Mouse (Mus musculus) left cerebral cortex, postnatal 10 days (tissue): ENCODE results near the gene Gm13090. TPM values are rescaled to one million over a fixed set of nuclear protein-coding genes. Genes with fewer than 3 reads are reported as not detected.

Experiments
- DNase-seq, 2 experiments: peaks; one replicate each; pipeline ENCODE4 v3.0.0; 2021 to 2022; ENCODE audit warnings: low spot score in 2 of 2, mixed read lengths in 1 of 2; ENCODE audit errors: extremely low spot score in 1 of 2
- intact Hi-C: fragments of 180-260 bp; cut with DNase I; formaldehyde crosslinking; loops from one replicate; pipeline ENCODE4 v1.15.1; 2025
- total RNA-seq, 2 experiments: library from RNA; stranded (reverse); gene quantifications; 2 replicates each; pipeline ENCODE4 v1.2.3; 2021

Gene Gm13090
- total RNA-seq: not detected

- intact Hi-C loops: no loop called here
- DNase-seq: no peak
Measured at GRCm38 (mm10) chr4:151089270-151089669, at the start of gene Gm13090. Gene Gm13090, plus strand, starts transcription at chr4:151089570.

GRCm38 (mm10) chr4:151041506-151041905 lies 47.9 kb upstream of the Gm13090 start:
- peak in 1 of 2 experiments; percentile 40 for DNase-seq
- intact Hi-C loops: no loop called here

GRCm38 (mm10) chr4:151043281-151043680 lies 46.1 kb upstream of the Gm13090 start:
- no peak for DNase-seq
- intact Hi-C loops: no loop called here

GRCm38 (mm10) chr4:151044037-151044943 lies 45.1 kb upstream of the Gm13090 start, which contains the start of gene Per3:
Gene Per3, minus strand, starts transcription at chr4:151044665.
- intact Hi-C loops: no loop called here
- peak; percentile 95 to 99 for DNase-seq

- no peak for DNase-seq
- intact Hi-C loops: no loop called here
Measured at GRCm38 (mm10) chr4:151044944-151045570, 44.3 kb upstream of the Gm13090 start.

- DNase-seq: no peak
Measured at GRCm38 (mm10) chr4:151046524-151046923, 42.8 kb upstream of the Gm13090 start.

GRCm38 (mm10) chr4:151051162-151051561 lies 38.2 kb upstream of the Gm13090 start:
- intact Hi-C loops: no loop called here
- no peak for DNase-seq

More at GRCm38 (mm10) chr4:151046524-151046923, 42.8 kb upstream of the Gm13090 start:
- intact Hi-C loops: no loop called here

- peak; percentile 98 to 100 for DNase-seq
- intact Hi-C loops: no loop called here
Measured at GRCm38 (mm10) chr4:151057347-151058321, 31.7 kb upstream of the Gm13090 start, which contains the start of gene Vamp3. Gene Vamp3, minus strand, starts transcription at chr4:151057963.

- DNase-seq: no peak
- intact Hi-C loops: no loop called here
Measured at GRCm38 (mm10) chr4:151058634-151059033, 30.7 kb upstream of the Gm13090 start.

- intact Hi-C loops: no loop called here
Measured at GRCm38 (mm10) chr4:151059566-151059965, 29.8 kb upstream of the Gm13090 start.

GRCm38 (mm10) chr4:151068751-151069150 lies 20.6 kb upstream of the Gm13090 start:
- intact Hi-C loops: no loop called here
- no peak for DNase-seq

More at GRCm38 (mm10) chr4:151059566-151059965, 29.8 kb upstream of the Gm13090 start:
- no peak for DNase-seq

- intact Hi-C loops: no loop called here
- no peak for DNase-seq
Measured at GRCm38 (mm10) chr4:151070962-151071361, 18.4 kb upstream of the Gm13090 start.

- intact Hi-C loops: loop anchor here (1.0 kb wide), 1 partner anchor 69 kb away; no protein-coding TSS in a partner anchor
- peak; percentile 75 for DNase-seq
Measured at GRCm38 (mm10) chr4:151073108-151073744, 16.1 kb upstream of the Gm13090 start.

GRCm38 (mm10) chr4:151074817-151075216 lies 14.6 kb upstream of the Gm13090 start:
- intact Hi-C loops: no loop called here
- no peak for DNase-seq

- intact Hi-C loops: no loop called here
- no peak for DNase-seq
Measured at GRCm38 (mm10) chr4:151081355-151081754, 8.0 kb upstream of the Gm13090 start.

- DNase-seq: no peak
- intact Hi-C loops: no loop called here
Measured at GRCm38 (mm10) chr4:151081977-151082376, 7.4 kb upstream of the Gm13090 start.

- intact Hi-C loops: no loop called here
- DNase-seq: no peak
Measured at GRCm38 (mm10) chr4:151083027-151083426, 6.3 kb upstream of the Gm13090 start.

- intact Hi-C loops: no loop called here
Measured at GRCm38 (mm10) chr4:151087358-151087757, 2.0 kb upstream of the Gm13090 start.

More at GRCm38 (mm10) chr4:151087358-151087757, 2.0 kb upstream of the Gm13090 start:
- DNase-seq: no peak
